Mouse (Mus musculus) intestine, embryonic 16.5 days (tissue): ENCODE results near the gene Pdzd7. TPM values are rescaled to one million over a fixed set of nuclear protein-coding genes. Genes with fewer than 3 reads are reported as not detected.
A peak's percentile ranks its signal among the peaks of the same experiment; 100 is the strongest.

Experiments
- ATAC-seq: fragments of 200-750 bp; cut with Nextera tagmentation; 2 replicates; pipeline ENCODE4 v1.8.0; 2017; ENCODE audit warnings: moderate TSS enrichment, moderate library complexity
- H3K27ac ChIP-seq: fragments of 300-500 bp; sonication (generic); 2 replicates; pipeline ENCODE4 v1.5.1; 2014; ENCODE audit warnings: mild to moderate bottlenecking, low read length
- H3K27me3 ChIP-seq: fragments of 300-500 bp; sonication (generic); replicated peaks from 2 replicates; pipeline ENCODE4 v1.6.1; 2014; ENCODE audit warnings: low read length, control low read depth, mixed read lengths; ENCODE audit not compliant: control insufficient read depth, insufficient read depth
- H3K36me3 ChIP-seq: fragments of 300-500 bp; sonication (generic); 2 replicates; pipeline ENCODE4 v1.6.1; 2014; ENCODE audit warnings: low read length, control low read depth; ENCODE audit not compliant: control insufficient read depth, insufficient read depth
- H3K4me1 ChIP-seq: fragments of 300-500 bp; sonication (generic); 2 replicates; pipeline ENCODE4 v1.6.1; 2014; ENCODE audit warnings: low read length, control low read depth, mixed read lengths; ENCODE audit not compliant: control insufficient read depth, insufficient read depth
- H3K4me2 ChIP-seq: fragments of 300-500 bp; sonication (generic); 2 replicates; pipeline ENCODE4 v1.6.1; 2014; ENCODE audit warnings: low read depth, low read length, control low read depth
- H3K4me3 ChIP-seq: fragments of 300-500 bp; sonication (generic); 2 replicates; pipeline ENCODE4 v1.5.1; 2014; ENCODE audit warnings: mild to moderate bottlenecking, low read length
- H3K9ac ChIP-seq: fragments of 300-500 bp; sonication (generic); 2 replicates; pipeline ENCODE4 v1.6.1; 2014; ENCODE audit warnings: low read depth, low read length
- H3K9me3 ChIP-seq: fragments of 300-500 bp; sonication (generic); 2 replicates; pipeline ENCODE4 v1.6.1; 2016; ENCODE audit warnings: low read length, control low read depth; ENCODE audit not compliant: control insufficient read depth
- WGBS: fragments of 180-500 bp; shearing (Covaris S2); extraction: QIAGEN DNeasy Blood & Tissue Kit; methylation state at CpG from one replicate; pipeline ENCODE4 v1.1.7; 2014; 5-methylcytosine and 5-hydroxymethylcytosine counted together
- polyA plus RNA-seq: library from polyadenylated mRNA; unstranded; fragments of >200 nt; fragmentation: Nextera tagmentation; extraction: Ambion mirVana; gene quantifications from 2 replicates; pipeline ENCODE4 v1.2.1, GENCODE M21; 2015

The Pdzd7 gene
- polyA plus RNA-seq, 1 experiment from 2014 or later: 0.43 TPM

DNA sequence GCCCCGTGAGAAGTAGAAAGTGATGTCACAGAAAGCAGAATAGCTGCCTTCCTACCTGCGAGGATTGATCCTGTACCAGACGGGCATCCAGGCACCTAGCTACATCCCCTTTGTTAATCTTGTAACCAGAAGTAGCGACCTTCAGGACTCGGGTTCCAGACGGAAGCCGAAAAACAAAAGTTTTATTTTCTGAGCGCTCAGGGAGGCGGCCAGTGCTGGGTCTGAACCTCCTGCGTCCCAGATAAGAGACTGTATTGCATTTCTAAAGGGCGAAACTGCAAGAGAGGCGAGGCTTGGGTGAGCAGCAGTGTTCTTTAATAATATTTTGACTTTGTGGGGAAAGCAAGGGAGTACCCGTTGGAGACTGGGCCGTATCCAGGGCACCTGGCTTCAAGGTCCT lies 13.3 kb upstream of the Pdzd7 start:
- no peaks in the 10 kb centered on the region for H3K36me3 ChIP-seq
- peak overlapping the region; percentile 76 for H3K4me2 ChIP-seq
- ATAC-seq: peak; percentile 19; the same call in 1 of the 2 replicates
- WGBS: under 1% methylated on average over 14 of the region's 14 CpGs
- H3K4me1 ChIP-seq: peaks cover 20% of the 10 kb centered on the region
- peak overlapping the region; percentile 49 for H3K4me3 ChIP-seq
- H3K9ac ChIP-seq: peak overlapping the region; percentile 70
- H3K27ac ChIP-seq: peak overlapping the region; percentile 90
- no peaks in the 10 kb centered on the region for H3K27me3 ChIP-seq
- no peaks in the 10 kb centered on the region for H3K9me3 ChIP-seq

DNA sequence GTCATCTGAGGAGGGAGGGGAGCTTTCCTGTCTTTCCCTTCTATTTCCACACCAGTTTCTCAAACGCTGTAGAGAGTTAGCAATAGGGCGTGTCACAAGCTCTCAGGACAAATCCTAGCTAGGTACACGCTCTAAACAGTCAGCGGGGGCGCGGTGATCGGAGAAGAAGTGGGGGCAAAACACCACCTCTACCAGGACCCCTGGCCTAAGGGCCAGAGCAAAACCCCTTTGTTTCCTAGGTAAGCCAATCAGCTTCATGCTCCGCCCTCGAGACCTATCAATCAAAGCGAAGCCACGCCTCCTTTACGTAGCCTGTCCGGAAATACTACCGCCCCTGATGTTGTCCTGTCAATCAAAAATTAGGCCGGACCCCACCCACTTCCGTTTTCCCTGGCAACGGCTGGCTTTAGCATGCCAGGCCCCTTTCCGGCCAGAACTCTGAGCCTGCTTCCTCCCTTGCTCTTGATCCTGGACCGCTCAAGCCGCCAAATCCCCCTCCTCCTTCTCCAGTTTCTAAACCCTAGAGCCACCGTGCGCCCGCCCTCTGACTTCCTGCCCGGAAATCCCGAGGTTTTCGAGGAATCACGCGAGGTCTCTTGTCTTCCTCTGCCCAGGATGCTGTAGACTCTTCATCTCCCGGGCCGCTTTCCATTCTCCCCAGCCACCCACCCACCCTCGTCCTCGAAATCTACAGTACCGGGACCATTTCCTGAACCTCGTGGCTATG lies 12.8 kb upstream of the Pdzd7 start:
- Histone ChIP-seq H3K9me3 (no peaks in the 10 kb centered on the region), H3K27me3 (no peaks in the 10 kb centered on the region), H3K9ac (peak overlapping the region; percentile 71), H3K4me3 (peak overlapping the region; percentile 49), H3K4me2 (peak overlapping the region; percentile 76), H3K4me1 (peaks cover 20% of the 10 kb centered on the region), H3K36me3 (no peaks in the 10 kb centered on the region), H3K27ac (peak overlapping the region; percentile 90)
- WGBS: under 1% methylated on average over 34 of the region's 34 CpGs
- peak; percentile 92 for ATAC-seq

- Histone ChIP-seq H3K27ac (peak overlapping the region; percentile 90), H3K4me1 (peaks cover 20% of the 10 kb centered on the region), H3K4me2 (peak overlapping the region; percentile 76), H3K9ac (peak overlapping the region; percentile 71), H3K36me3 (no peaks in the 10 kb centered on the region), H3K9me3 (no peaks in the 10 kb centered on the region), H3K4me3 (peak overlapping the region; percentile 49), H3K27me3 (no peaks in the 10 kb centered on the region)
- 0 out of 2 replicates have a peak, but pooled peaks have one; percentile 1 for ATAC-seq
- WGBS: 35% methylated on average over 7 of the region's 7 CpGs
Measured at GRCm38 (mm10) chr19:45057724-45058112, 12.2 kb upstream of the Pdzd7 start.

- peak overlapping the region; percentile 49 for H3K4me3 ChIP-seq
- H3K36me3 ChIP-seq: no peaks in the 10 kb centered on the region
Measured at GRCm38 (mm10) chr19:45056908-45057698, 11.6 kb upstream of the Pdzd7 start.

DNA sequence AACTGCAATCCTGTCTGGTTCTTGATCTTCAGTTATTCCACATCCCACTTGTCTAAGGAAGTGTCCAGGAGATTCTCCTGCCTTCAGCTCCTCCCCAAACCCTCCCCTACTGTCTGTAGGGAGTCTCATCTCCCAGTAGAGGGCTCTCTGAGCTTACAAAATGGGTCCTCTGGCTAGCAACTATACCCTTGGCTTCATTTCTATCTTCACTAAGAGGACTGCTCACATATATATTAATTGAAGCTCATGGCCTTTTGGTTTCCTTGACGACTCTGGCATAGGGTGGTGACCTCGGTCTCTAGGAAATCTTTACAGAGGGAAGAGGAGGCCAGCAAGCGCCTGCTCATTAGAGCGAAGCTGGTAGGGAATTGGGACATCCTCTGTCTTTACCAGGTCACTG lies 10.8 kb upstream of the Pdzd7 start:
- no peaks in the 10 kb centered on the region for H3K36me3 ChIP-seq
- H3K9me3 ChIP-seq: no peaks in the 10 kb centered on the region
- ATAC-seq: no peak
- H3K27ac ChIP-seq: no peak overlapping the region
- WGBS: 48% methylated on average over 4 of the region's 4 CpGs
- H3K9ac ChIP-seq: no peak overlapping the region
- H3K4me2 ChIP-seq: no peak overlapping the region
- peaks cover 20% of the 10 kb centered on the region for H3K4me1 ChIP-seq
- H3K27me3 ChIP-seq: no peaks in the 10 kb centered on the region
- no peak overlapping the region for H3K4me3 ChIP-seq

More at GRCm38 (mm10) chr19:45056908-45057698, 11.6 kb upstream of the Pdzd7 start:
- H3K4me2 ChIP-seq: peak overlapping the region; percentile 76
- H3K9ac ChIP-seq: peak overlapping the region; percentile 71
- no peaks in the 10 kb centered on the region for H3K27me3 ChIP-seq
- H3K4me1 ChIP-seq: peaks cover 20% of the 10 kb centered on the region
- 66% methylated on average over 7 of the region's 7 CpGs for WGBS
- no peak for ATAC-seq
- no peaks in the 10 kb centered on the region for H3K9me3 ChIP-seq
- peak overlapping the region; percentile 90 for H3K27ac ChIP-seq

GRCm38 (mm10) chr19:45054892-45055690 lies 9.6 kb upstream of the Pdzd7 start:
- Histone ChIP-seq H3K9ac (no peak overlapping the region), H3K4me2 (no peak overlapping the region), H3K9me3 (no peaks in the 10 kb centered on the region), H3K36me3 (no peaks in the 10 kb centered on the region), H3K4me3 (no peak overlapping the region), H3K27me3 (no peaks in the 10 kb centered on the region), H3K27ac (no peak overlapping the region), H3K4me1 (peaks cover 20% of the 10 kb centered on the region)
- no peak for ATAC-seq
- 78% methylated on average over 6 of the region's 6 CpGs for WGBS

DNA sequence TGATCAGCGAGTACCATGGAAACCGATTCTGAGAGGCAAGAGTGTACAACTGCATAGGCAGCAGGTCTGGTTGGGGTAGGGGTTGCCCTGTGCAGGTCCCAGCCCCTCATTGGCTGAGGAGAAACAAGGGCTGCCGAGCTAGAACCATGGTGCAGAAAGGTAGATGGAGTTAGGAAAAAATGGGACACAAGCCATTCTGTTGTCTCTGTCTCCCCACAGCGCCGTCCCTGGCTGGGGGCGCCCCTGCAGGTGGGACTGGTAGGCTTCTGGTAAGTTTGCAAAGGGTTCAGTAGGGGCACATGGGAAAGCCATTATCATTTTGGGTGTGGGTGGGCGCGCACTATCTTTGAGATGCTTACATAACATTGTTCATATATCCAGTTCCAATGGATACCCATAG lies 7.9 kb upstream of the Pdzd7 start:
- no peaks in the 10 kb centered on the region for H3K9me3 ChIP-seq
- H3K9ac ChIP-seq: no peak overlapping the region
- WGBS: 86% methylated on average over 8 of the region's 8 CpGs
- no peak for ATAC-seq
- no peak overlapping the region for H3K4me3 ChIP-seq
- no peaks in the 10 kb centered on the region for H3K36me3 ChIP-seq
- H3K27me3 ChIP-seq: no peaks in the 10 kb centered on the region
- no peak overlapping the region for H3K4me2 ChIP-seq
- H3K4me1 ChIP-seq: peaks cover 16% of the 10 kb centered on the region
- no peak overlapping the region for H3K27ac ChIP-seq

- H3K4me1 ChIP-seq: peaks cover 16% of the 10 kb centered on the region
- no peaks in the 10 kb centered on the region for H3K27me3 ChIP-seq
- 79% methylated on average over 9 of the region's 9 CpGs for WGBS
- H3K9me3 ChIP-seq: no peaks in the 10 kb centered on the region
- H3K4me2 ChIP-seq: no peak overlapping the region
- ATAC-seq: no peak
- H3K36me3 ChIP-seq: no peaks in the 10 kb centered on the region
- no peak overlapping the region for H3K27ac ChIP-seq
- H3K9ac ChIP-seq: peak overlapping the region; percentile 23; the same call in 1 of the 2 replicates
- H3K4me3 ChIP-seq: no peak overlapping the region
Measured at GRCm38 (mm10) chr19:45049523-45049922, 4.0 kb upstream of the Pdzd7 start.
